Mouse (Mus musculus) gastrocnemius, adult 8-10 months (tissue): ENCODE data around the gene Krtap1-5. TPM values are rescaled to one million over a fixed set of nuclear protein-coding genes. Genes with fewer than 3 reads are reported as not detected.
"Not testable (repeated sequence)": the region's sequence is repeated elsewhere in the genome, so short reads cannot be mapped to it uniquely, and the experiment has no call there.

Experiments
- DNase-seq, 2 experiments: peaks; one replicate each; pipeline ENCODE4 v3.0.0; 2022; ENCODE audit warnings: low spot score in 2 of 2
- total RNA-seq, 4 experiments: library from RNA; stranded (reverse); gene quantifications; 2 replicates each; pipeline ENCODE4 v1.2.4; 2022

The Krtap1-5 gene
- total RNA-seq = not detected

- DNase-seq = no peak
Observed at GRCm38 (mm10) chr11:99580636-99581035, at the start of gene Krtap1-5. Gene Krtap1-5, minus strand, starts transcription at chr11:99581016.

- no peak for DNase-seq
Observed at GRCm38 (mm10) chr11:99628138-99628537, 47.3 kb upstream of the Krtap1-5 start, which contains the start of gene Krtap4-1. Gene Krtap4-1, minus strand, starts transcription at chr11:99628238.

GRCm38 (mm10) chr11:99620335-99620734 is 39.5 kb upstream of the Krtap1-5 start, which contains the start of gene Gm11562:
Gene Gm11562, minus strand, starts transcription at chr11:99620435.
- DNase-seq = no peak

- DNase-seq = no peak
Observed at GRCm38 (mm10) chr11:99614796-99615363, 34.1 kb upstream of the Krtap1-5 start, which contains the start of gene Krtap2-4. Gene Krtap2-4, minus strand, starts transcription at chr11:99614846.

GRCm38 (mm10) chr11:99610089-99610488 is 29.3 kb upstream of the Krtap1-5 start, which contains the start of gene Gm11937:
Gene Gm11937, minus strand, starts transcription at chr11:99610189.
- not testable (repeated sequence) for DNase-seq

GRCm38 (mm10) chr11:99609126-99609525 is 28.3 kb upstream of the Krtap1-5 start:
- no peak for DNase-seq

GRCm38 (mm10) chr11:99603208-99603607 is 22.4 kb upstream of the Krtap1-5 start, which contains the start of gene Gm11938:
Gene Gm11938, minus strand, starts transcription at chr11:99603308.
- not testable (repeated sequence) for DNase-seq

GRCm38 (mm10) chr11:99597742-99598141 is 16.9 kb upstream of the Krtap1-5 start, which contains the start of gene Krtap9-3:
Gene Krtap9-3, minus strand, starts transcription at chr11:99598105.
- not testable (repeated sequence) for DNase-seq

GRCm38 (mm10) chr11:99590981-99591380 is 10.2 kb upstream of the Krtap1-5 start, which contains the start of gene Krtap1-3:
Gene Krtap1-3, minus strand, starts transcription at chr11:99591339.
- DNase-seq = no peak

GRCm38 (mm10) chr11:99585096-99585495 is 4.3 kb upstream of the Krtap1-5 start:
- DNase-seq = no peak

- DNase-seq = no peak
Observed at GRCm38 (mm10) chr11:99583245-99583704, 2.5 kb upstream of the Krtap1-5 start, which contains the start of gene Krtap1-4. Gene Krtap1-4, minus strand, starts transcription at chr11:99583654.

- DNase-seq = no peak
Observed at GRCm38 (mm10) chr11:99581564-99581963, 748 bp upstream of the Krtap1-5 start.

GRCm38 (mm10) chr11:99581051-99581450 is 235 bp upstream of the Krtap1-5 start:
- DNase-seq = no peak

GRCm38 (mm10) chr11:99574106-99574505 is 6.7 kb downstream of the Krtap1-5 start:
- no peak for DNase-seq

- no peak for DNase-seq
Observed at GRCm38 (mm10) chr11:99573164-99573563, 7.7 kb downstream of the Krtap1-5 start.

- no peak for DNase-seq
Observed at GRCm38 (mm10) chr11:99566530-99566929, 14.3 kb downstream of the Krtap1-5 start, which contains the start of gene Krtap3-1. Gene Krtap3-1, minus strand, starts transcription at chr11:99566630.

GRCm38 (mm10) chr11:99562580-99562979 is 18.2 kb downstream of the Krtap1-5 start:
- no peak for DNase-seq

- DNase-seq = no peak
Observed at GRCm38 (mm10) chr11:99559366-99559765, 21.4 kb downstream of the Krtap1-5 start, which contains the start of gene Gm11939. Gene Gm11939, minus strand, starts transcription at chr11:99559466.

- no peak for DNase-seq
Observed at GRCm38 (mm10) chr11:99557976-99558745, 22.7 kb downstream of the Krtap1-5 start.

GRCm38 (mm10) chr11:99556753-99557152 is 24.1 kb downstream of the Krtap1-5 start, which contains the start of gene Krtap3-2:
Gene Krtap3-2, minus strand, starts transcription at chr11:99556853.
- DNase-seq = no peak

GRCm38 (mm10) chr11:99556195-99556594 is 24.6 kb downstream of the Krtap1-5 start:
- no peak for DNase-seq

GRCm38 (mm10) chr11:99550765-99551164 is 30.1 kb downstream of the Krtap1-5 start, which contains the start of gene Krtap3-3:
Gene Krtap3-3, minus strand, starts transcription at chr11:99550865.
- no peak for DNase-seq
